Mouse (Mus musculus): ENCODE data around the gene Gnaz.

- TF ChIP-seq CTCF (IDR thresholded peaks at IDR 0.05; ENCODE audit: control insufficient read depth, insufficient read depth, insufficient replicate concordance, low read depth, low read length) (no peak), POLR2A (IDR thresholded peaks at IDR 0.05; ENCODE audit: control insufficient read depth, low read depth, low read length) (no peak)
These were observed 95.2 kb downstream of the Gnaz start for GRCm38 (mm10) chr10:75062189-75062561.

Measured in testis, adult 2 months (tissue).